Mouse (Mus musculus) heart, postnatal 0 days (tissue): Measurements from ENCODE around the gene Resp18. TPM values are rescaled to one million over a fixed set of nuclear protein-coding genes. Genes with fewer than 3 reads are reported as not detected.

ENCODE experiments used
- ATAC-seq: fragments of 200-750 bp; cut with Nextera tagmentation; 2 replicates; pipeline ENCODE4 v1.8.0; 2017; ENCODE audit warnings: low read depth, moderate number of reproducible peaks, moderate library complexity; ENCODE audit not compliant: insufficient read depth
- DNase-seq: peaks from one replicate; pipeline ENCODE4 v3.0.0-alpha.2; 2016; ENCODE audit warnings: low spot score
- H3K27ac ChIP-seq: fragments of 300-500 bp; sonication (generic); 2 replicates; pipeline ENCODE4 v1.5.1; 2014; ENCODE audit warnings: low read depth, mild to moderate bottlenecking
- H3K27me3 ChIP-seq: fragments of 300-500 bp; sonication (generic); 2 replicates; pipeline ENCODE4 v1.6.1; 2014; ENCODE audit warnings: low read length, mixed read lengths; ENCODE audit not compliant: control insufficient read depth, insufficient read depth
- H3K36me3 ChIP-seq: fragments of 300-500 bp; sonication (generic); replicated peaks from 2 replicates; pipeline ENCODE4 v1.6.1; 2014; ENCODE audit warnings: low read length, mixed read lengths; ENCODE audit not compliant: control insufficient read depth, insufficient read depth
- H3K4me1 ChIP-seq: fragments of 300-500 bp; sonication (generic); 2 replicates; pipeline ENCODE4 v1.6.1; 2014; ENCODE audit warnings: antibody characterized with exemption; ENCODE audit not compliant: control insufficient read depth, insufficient read depth
- H3K4me2 ChIP-seq: fragments of 300-500 bp; sonication (generic); 2 replicates; pipeline ENCODE4 v1.6.1; 2014; ENCODE audit warnings: low read depth, mild to moderate bottlenecking, low read length, moderate library complexity
- H3K4me3 ChIP-seq: fragments of 300-500 bp; sonication (generic); 2 replicates; pipeline ENCODE4 v1.5.1; 2014; ENCODE audit warnings: low read depth, low read length
- H3K9ac ChIP-seq: fragments of 300-500 bp; sonication (generic); replicated peaks from 2 replicates; pipeline ENCODE4 v1.6.1; 2014; ENCODE audit warnings: low read depth, low read length, mixed read lengths
- H3K9me3 ChIP-seq: fragments of 300-500 bp; sonication (generic); replicated peaks from 2 replicates; pipeline ENCODE4 v1.6.1; 2016; ENCODE audit warnings: low read length; ENCODE audit not compliant: control insufficient read depth
- CTCF ChIP-seq: IDR thresholded peaks from 2 replicates; pipeline ENCODE4 v1.5.1; 2016; ENCODE audit warnings: antibody characterized with exemption, control low read depth, low read depth
- EP300 ChIP-seq: IDR thresholded peaks from 2 replicates; pipeline ENCODE4 v1.6.1; 2016; ENCODE audit warnings: antibody characterized with exemption, low read depth
- WGBS: fragments of 180-500 bp; shearing (Covaris S2); extraction: QIAGEN DNeasy Blood & Tissue Kit; methylation state at CpG from one replicate; pipeline ENCODE4 v1.1.7; 2014; 5-methylcytosine and 5-hydroxymethylcytosine counted together
- polyA plus RNA-seq: library from polyadenylated mRNA; unstranded; fragments of >200 nt; fragmentation: Nextera tagmentation; extraction: Ambion mirVana; gene quantifications from 2 replicates; pipeline ENCODE4 v1.2.1, GENCODE M21; 2015
- total RNA-seq: library from RNA; depleted of rRNA; stranded (reverse); fragments of >200 nt; gene quantifications from 2 replicates; pipeline ENCODE4 v1.2.3, GENCODE M21; 2014; ENCODE audit warnings: low replicate concordance; rRNA removed

The Resp18 gene
- total RNA-seq (not detected in 2 replicates), polyA plus RNA-seq (0.48 TPM in 1 of 2 replicates, not detected in the other)

DNA sequence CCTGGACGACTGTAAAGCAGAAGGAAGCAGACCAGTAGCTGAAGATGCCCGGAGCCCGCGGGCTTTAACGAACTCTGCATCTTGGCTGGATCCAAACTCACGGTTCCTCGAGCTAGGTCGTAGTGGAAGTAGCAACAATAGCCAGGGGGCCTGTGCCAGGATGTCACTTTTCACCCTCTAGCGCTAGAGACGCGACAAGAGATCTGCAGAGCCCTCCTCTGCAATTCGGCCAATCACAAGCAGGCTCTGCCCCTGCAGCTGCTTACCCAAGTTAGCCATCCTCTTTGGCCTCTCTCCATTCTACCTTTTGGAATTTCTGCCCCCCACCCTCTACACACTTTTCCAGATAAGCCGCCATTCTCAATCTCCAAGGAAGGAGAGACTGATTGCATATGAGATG is at the start of gene Resp18:
Gene Resp18, minus strand, starts transcription at position 188 of the 400 bp plus-strand sequence.
- Histone ChIP-seq H3K36me3 (no peaks in the 10 kb centered on the region), H3K9me3 (no peaks in the 10 kb centered on the region), H3K4me3 (no peak within 1 kb of the TSS), H3K9ac (no peak within 1 kb of the TSS), H3K4me2 (no peak within 1 kb of the TSS), H3K27me3 (peaks cover 20% of the 10 kb centered on the region), H3K27ac (no peak within 1 kb of the TSS), H3K4me1 (no peaks in the 10 kb centered on the region)
- WGBS: 9% methylated on average over 13 of the region's 13 CpGs
- no peak for DNase-seq
- TF ChIP-seq EP300 (no peak), CTCF (no peak)
- no peak for ATAC-seq

DNA sequence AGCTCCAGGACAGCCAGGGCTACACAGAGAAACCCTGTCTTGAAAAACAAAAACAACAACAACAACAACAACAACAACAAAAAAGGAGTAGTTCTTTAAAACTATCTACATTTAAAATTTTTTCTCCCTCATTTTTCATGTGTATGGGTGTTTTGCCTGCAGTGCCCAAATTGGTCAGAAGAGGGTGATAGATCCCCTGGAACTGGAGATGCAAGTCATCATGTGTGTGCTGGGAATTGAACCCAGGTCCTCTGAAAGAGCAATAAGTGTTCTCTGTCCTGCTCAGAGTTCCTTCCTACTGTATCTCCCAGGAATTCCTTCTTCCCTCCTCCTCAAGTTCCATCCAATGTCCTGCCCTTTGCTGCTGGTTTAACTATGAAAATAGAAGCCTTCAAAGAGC is 49.2 kb upstream of the Resp18 start:
- H3K36me3 ChIP-seq: no peaks in the 10 kb centered on the region
- ATAC-seq: no peak
- TF ChIP-seq EP300 (no peak), CTCF (no peak)
- DNase-seq: no peak
- H3K4me2 ChIP-seq: no peak overlapping the region
- H3K4me1 ChIP-seq: no peaks in the 10 kb centered on the region
- H3K9me3 ChIP-seq: no peaks in the 10 kb centered on the region
- H3K9ac ChIP-seq: no peak overlapping the region
- H3K27ac ChIP-seq: no peak overlapping the region
- no peak overlapping the region for H3K4me3 ChIP-seq
- no peaks in the 10 kb centered on the region for H3K27me3 ChIP-seq

DNA sequence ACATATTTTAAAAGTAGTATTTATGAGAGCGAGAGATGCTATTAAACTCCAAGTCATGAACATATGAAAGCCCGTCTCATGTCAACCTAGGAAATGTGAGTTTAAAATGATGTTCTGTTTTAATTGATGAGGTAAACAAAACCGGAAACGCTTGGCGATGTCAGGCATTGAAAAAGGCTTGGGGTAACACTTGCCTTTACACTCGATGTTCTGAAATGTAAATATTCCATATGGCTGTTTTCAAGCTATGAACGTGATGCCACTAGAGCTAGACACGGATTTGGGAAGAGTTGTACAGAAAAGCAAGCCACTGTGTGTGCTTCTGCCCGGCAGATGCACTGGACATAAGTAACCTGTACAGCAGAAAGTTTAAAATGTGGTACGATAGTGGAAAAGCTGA is 41.0 kb upstream of the Resp18 start:
- H3K27ac ChIP-seq: no peak overlapping the region
- no peak for TF ChIP-seq CTCF
- no peak for TF ChIP-seq EP300
- peaks cover 6% of the 10 kb centered on the region; the same call in 1 of the 2 replicates for H3K4me1 ChIP-seq
- 85% methylated on average over 10 of the region's 10 CpGs for WGBS
- H3K36me3 ChIP-seq: peaks cover 4% of the 10 kb centered on the region
- no peaks in the 10 kb centered on the region for H3K9me3 ChIP-seq
- H3K4me2 ChIP-seq: no peak overlapping the region
- DNase-seq (no peak), ATAC-seq (no peak)
- no peak overlapping the region for H3K9ac ChIP-seq
- no peaks in the 10 kb centered on the region for H3K27me3 ChIP-seq
- no peak overlapping the region for H3K4me3 ChIP-seq

DNA sequence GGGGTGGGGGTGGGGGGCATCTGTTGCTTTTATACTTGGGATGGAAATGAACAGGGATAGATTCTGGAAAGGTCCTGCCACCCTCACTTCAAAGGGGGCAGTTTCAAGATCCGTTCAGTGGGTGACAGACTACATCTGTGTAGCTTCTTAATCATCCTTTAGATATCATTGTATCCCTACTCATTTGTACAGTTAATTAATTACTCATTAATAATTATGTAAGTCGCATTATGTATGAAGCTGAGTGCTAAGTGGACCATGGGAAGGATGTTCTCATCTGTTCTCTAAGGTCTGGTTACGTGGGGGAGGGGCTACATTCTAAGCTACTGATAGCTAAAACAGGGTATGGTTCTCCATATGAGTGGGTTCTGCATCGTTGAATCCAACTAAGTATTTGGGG is 40.5 kb upstream of the Resp18 start:
- H3K36me3 ChIP-seq: peaks cover 8% of the 10 kb centered on the region
- H3K4me1 ChIP-seq: peaks cover 6% of the 10 kb centered on the region; the same call in 1 of the 2 replicates
- no peak overlapping the region for H3K4me3 ChIP-seq
- WGBS: 79% methylated on average over 4 of the region's 4 CpGs
- DNase-seq (no peak), ATAC-seq (no peak)
- no peak for TF ChIP-seq CTCF
- TF ChIP-seq EP300: no peak
- no peak overlapping the region for H3K4me2 ChIP-seq
- no peaks in the 10 kb centered on the region for H3K9me3 ChIP-seq
- no peaks in the 10 kb centered on the region for H3K27me3 ChIP-seq
- no peak overlapping the region for H3K27ac ChIP-seq
- no peak overlapping the region for H3K9ac ChIP-seq

DNA sequence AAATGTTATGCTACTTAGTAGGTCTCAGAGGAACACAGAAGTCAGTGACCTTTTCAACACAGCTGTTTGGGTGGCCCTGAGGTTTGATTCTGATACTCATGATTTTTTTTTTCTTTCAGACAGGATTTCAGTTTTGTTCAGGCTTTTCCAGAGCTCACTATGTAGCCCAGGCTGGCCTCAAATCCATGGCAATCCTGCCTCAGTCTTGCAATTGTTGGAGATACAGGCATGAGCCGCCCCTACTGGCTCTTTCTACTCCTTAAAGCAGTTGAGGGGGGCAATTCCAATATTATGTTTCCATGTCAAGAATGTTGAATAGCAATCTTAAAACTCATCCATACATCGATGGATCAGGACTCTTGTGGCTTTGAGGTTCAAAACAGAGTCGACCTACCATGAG is 40.1 kb upstream of the Resp18 start:
- peak overlapping the region; percentile 58 for H3K27ac ChIP-seq
- no peaks in the 10 kb centered on the region for H3K9me3 ChIP-seq
- H3K4me1 ChIP-seq: peaks cover 6% of the 10 kb centered on the region; the same call in 1 of the 2 replicates
- no peak for TF ChIP-seq CTCF
- TF ChIP-seq EP300: no peak
- DNase-seq (no peak), ATAC-seq (no peak)
- peak overlapping the region; percentile 47 for H3K4me2 ChIP-seq
- H3K9ac ChIP-seq: no peak overlapping the region
- H3K27me3 ChIP-seq: no peaks in the 10 kb centered on the region
- H3K36me3 ChIP-seq: peaks cover 13% of the 10 kb centered on the region
- H3K4me3 ChIP-seq: peak overlapping the region; percentile 19; the same call in 1 of the 2 replicates
- 63% methylated on average over 3 of the region's 3 CpGs for WGBS
